ENCODE assay signal across 8 mouse cellular contexts in genomic region chr6:119449060-119449499, GRCm38 (mm10). TPM values are rescaled to one million over a fixed set of nuclear protein-coding genes. Genes with fewer than 3 reads are reported as not detected.
DNase-seq lines count a peak whose midpoint lies in the region; ATAC-seq and TF ChIP-seq lines count a peak whose summit lies in the region.

No protein-coding gene starts in this region.

- ATAC-seq in embryonic facial prominence, embryonic 11.5 days (replicated peaks; ENCODE audit: insufficient number of reproducible peaks, low FRiP score, low TSS enrichment, low read depth) = peak; percentile 66; the same call in 1 of the 2 replicates
- ATAC-seq in midbrain, embryonic 11.5 days (ENCODE audit: low FRiP score) = peak; percentile 57; the same call in 1 of the 2 replicates
- no peak for ATAC-seq in erythroid progenitor cell, adult 5-6 weeks (replicated peaks; ENCODE audit: low FRiP score, poor library complexity, severe bottlenecking)

- TF ChIP-seq RAD21 in MEL (IDR thresholded peaks at IDR 0.05; ENCODE audit: low read depth, low read length) = peak; percentile 7

- H3K27ac ChIP-seq in MEL (ENCODE audit: control insufficient read depth, low read depth, low read length) = no peak overlapping the region
- H3K27ac ChIP-seq in embryonic facial prominence, embryonic 11.5 days (replicated peaks; ENCODE audit: low read depth, low read length) = no peak overlapping the region
- peak overlapping the region; percentile 70 for H3K27ac ChIP-seq in limb, embryonic 10.5 days
- H3K27ac ChIP-seq in midbrain, embryonic 11.5 days (ENCODE audit: low read depth, low read length) = no peak overlapping the region

- no peak overlapping the region for H3K9ac ChIP-seq in MEL (ENCODE audit: control insufficient read depth, low read depth, low read length, poor library complexity, severe bottlenecking)
- H3K9ac ChIP-seq in embryonic facial prominence, embryonic 11.5 days (replicated peaks; ENCODE audit: low read length) = peak overlapping the region; percentile 39
- H3K9ac ChIP-seq in midbrain, embryonic 11.5 days (ENCODE audit: low read length) = peak overlapping the region; percentile 49

- H3K27me3 ChIP-seq in MEL (ENCODE audit: control insufficient read depth in 1 of 2, insufficient read depth in 2 of 2, low read length in 2 of 2) = no peaks in the 10 kb centered on the region
- no peaks in the 10 kb centered on the region for H3K27me3 ChIP-seq in embryonic facial prominence, embryonic 11.5 days (ENCODE audit: control insufficient read depth, insufficient read depth, low read length)
- H3K27me3 ChIP-seq in limb, embryonic 10.5 days (ENCODE audit: low read depth, poor library complexity, severe bottlenecking) = peaks cover 18% of the 10 kb centered on the region
- H3K27me3 ChIP-seq in midbrain, embryonic 11.5 days (ENCODE audit: control insufficient read depth, insufficient read depth, low read length) = no peaks in the 10 kb centered on the region

- DNase-seq in B cell, adult 2 months = peak; percentile 28 to 30
- no peak for DNase-seq in MEL (ENCODE audit: low read depth, low spot score)
- peak; percentile 82 for DNase-seq in embryonic facial prominence, embryonic 11.5 days (ENCODE audit: low spot score)
- DNase-seq in heart, postnatal 14 days = peak; percentile 62 to 75
- peak; percentile 70 for DNase-seq in limb, embryonic 10.5 days (ENCODE audit: low spot score)
- peak; percentile 90 for DNase-seq in midbrain, embryonic 11.5 days (ENCODE audit: low spot score, missing footprints)
- peak; percentile 8 to 31 for DNase-seq in thymus, adult 18-20 months

- H3K4me2 ChIP-seq in embryonic facial prominence, embryonic 11.5 days (ENCODE audit: low read depth, low read length) = peak overlapping the region; percentile 44
- peak overlapping the region; percentile 45 for H3K4me2 ChIP-seq in midbrain, embryonic 11.5 days

- H3K4me3 ChIP-seq in MEL (ENCODE audit: control insufficient read depth in 1 of 2, insufficient read depth in 1 of 2, low read depth in 2 of 2, low read length in 2 of 2) = no peak overlapping the region
- peak overlapping the region; percentile 22 for H3K4me3 ChIP-seq in embryonic facial prominence, embryonic 11.5 days (ENCODE audit: low read depth, low read length)
- peak overlapping the region; percentile 51 for H3K4me3 ChIP-seq in limb, embryonic 10.5 days
- H3K4me3 ChIP-seq in midbrain, embryonic 11.5 days (ENCODE audit: low read depth, low read length) = peak overlapping the region; percentile 25

- TF ChIP-seq POLR2A in MEL (IDR thresholded peaks at IDR 0.05; ENCODE audit: control insufficient read depth in 1 of 2, insufficient read depth in 1 of 2, low read depth in 1 of 2, low read length in 2 of 2, poor library complexity in 1 of 2) = no peak

- no peaks in the 10 kb centered on the region for H3K79me2 ChIP-seq in MEL (ENCODE audit: control insufficient read depth, insufficient read depth, low read length, poor library complexity)

- H3K9me3 ChIP-seq in MEL (replicated peaks; ENCODE audit: insufficient read depth, low read length) = no peaks in the 10 kb centered on the region
- H3K9me3 ChIP-seq in embryonic facial prominence, embryonic 11.5 days (replicated peaks; ENCODE audit: control insufficient read depth, low read length) = no peaks in the 10 kb centered on the region
- no peaks in the 10 kb centered on the region for H3K9me3 ChIP-seq in limb, embryonic 10.5 days (replicated peaks)
- no peaks in the 10 kb centered on the region for H3K9me3 ChIP-seq in midbrain, embryonic 11.5 days (ENCODE audit: control insufficient read depth, low read length)

- H3K36me3 ChIP-seq in MEL (ENCODE audit: control insufficient read depth in 1 of 2, insufficient read depth in 2 of 2, low read length in 2 of 2) = no peaks in the 10 kb centered on the region
- H3K36me3 ChIP-seq in embryonic facial prominence, embryonic 11.5 days (replicated peaks; ENCODE audit: control insufficient read depth, insufficient read depth, low read depth, low read length) = no peaks in the 10 kb centered on the region
- H3K36me3 ChIP-seq in limb, embryonic 10.5 days = 0 out of 2 replicates have a peak, but pooled peaks cover 7% of the 10 kb centered on the region
- H3K36me3 ChIP-seq in midbrain, embryonic 11.5 days (ENCODE audit: control insufficient read depth, insufficient read depth, low read length) = no peaks in the 10 kb centered on the region

- intact Hi-C loops in heart, postnatal 14 days (cut with DNase I) = no loop called here

- TF ChIP-seq EP300 in MEL (IDR thresholded peaks at IDR 0.05; ENCODE audit: low read depth in 1 of 2, low read length in 2 of 2) = no peak

- TF ChIP-seq CTCF in MEL (IDR thresholded peaks at IDR 0.05 in 2 of 3, conservative IDR thresholded peaks at IDR 0.05 in 1 of 3; ENCODE audit: control insufficient read depth in 1 of 3, insufficient read depth in 1 of 3, low read depth in 2 of 3, low read length in 3 of 3, poor library complexity in 1 of 3, severe bottlenecking in 1 of 3) = peak in 2 of 3 experiments; percentile 12 to 23; a peak in 2 of 6 replicates

- no peaks in the 10 kb centered on the region for H3K4me1 ChIP-seq in MEL (ENCODE audit: control insufficient read depth in 1 of 2, insufficient read depth in 2 of 2, low read length in 2 of 2)
- no peaks in the 10 kb centered on the region for H3K4me1 ChIP-seq in embryonic facial prominence, embryonic 11.5 days (ENCODE audit: control insufficient read depth, insufficient read depth, low read length)
- peaks cover 47% of the 10 kb centered on the region for H3K4me1 ChIP-seq in limb, embryonic 10.5 days
- H3K4me1 ChIP-seq in midbrain, embryonic 11.5 days (ENCODE audit: control insufficient read depth, insufficient read depth, low read length) = peaks cover 25% of the 10 kb centered on the region

- WGBS in embryonic facial prominence, embryonic 11.5 days = 4% methylated on average over 20 of the region's 23 CpGs
- WGBS in limb, embryonic 10.5 days = 3% methylated on average over 23 of the region's 23 CpGs
- 3% methylated on average over 23 of the region's 23 CpGs for WGBS in midbrain, embryonic 11.5 days

TF ChIP-seq in MEL, 35 proteins besides CTCF, POLR2A, EP300 and RAD21:
- TF ChIP-seq UBTF (IDR thresholded peaks at IDR 0.05; ENCODE audit: borderline replicate concordance, insufficient read depth, low read depth, low read length) (no peak), KAT2A (conservative IDR thresholded peaks at IDR 0.05; ENCODE audit: low read depth, low read length) (no peak), MAFK (IDR thresholded peaks at IDR 0.05; ENCODE audit: borderline replicate concordance, low read depth, low read length) (no peak), ZMIZ1 (IDR thresholded peaks at IDR 0.05; ENCODE audit: low read depth, low read length) (no peak), NRF1 (IDR thresholded peaks at IDR 0.05; ENCODE audit: insufficient read depth, low read depth, low read length, poor library complexity, severe bottlenecking) (no peak), MAX (IDR thresholded peaks at IDR 0.05; ENCODE audit: low read length) (no peak), HCFC1 (IDR thresholded peaks at IDR 0.05; ENCODE audit: low read depth, low read length) (no peak), GATA1 (IDR thresholded peaks at IDR 0.05; ENCODE audit: low read depth, low read length) (no peak), TAL1 (IDR thresholded peaks at IDR 0.05; ENCODE audit: low read length) (no peak), SMC3 (IDR thresholded peaks at IDR 0.05; ENCODE audit: low read depth, low read length) (no peak), CHD2 (IDR thresholded peaks at IDR 0.05; ENCODE audit: low read length) (no peak), GABPA (IDR thresholded peaks at IDR 0.05; ENCODE audit: low read depth, low read length) (no peak), MXI1 (IDR thresholded peaks at IDR 0.05; ENCODE audit: low read depth, low read length) (no peak), NELFE (IDR thresholded peaks at IDR 0.05; ENCODE audit: low read depth, low read length) (no peak), ZC3H11A (IDR thresholded peaks at IDR 0.05; ENCODE audit: low read depth, low read length) (no peak), TCF12 (IDR thresholded peaks at IDR 0.05; ENCODE audit: low read depth, low read length) (no peak), ELF1 (IDR thresholded peaks at IDR 0.05; ENCODE audit: low read depth, low read length) (no peak), CHD1 (IDR thresholded peaks at IDR 0.05; ENCODE audit: low read depth, low read length) (no peak), RCOR1 (IDR thresholded peaks at IDR 0.05; ENCODE audit: low read depth, low read length) (no peak)
TF ChIP-seq in MEL: peak in this region for 0.

RNA-seq across cellular contexts. Expression of gene Fbxl14, which starts 30.4 kb away (rescaled TPM):
- total RNA-seq in MEL (2012; rRNA removed) = 58.1 and 59.7 TPM in 2 replicates
- polyA plus RNA-seq in MEL (2012; ENCODE audit: insufficient read depth in 1 of 2, insufficient read length in 2 of 2, low read depth in 1 of 2, low replicate concordance in 2 of 2, missing spikeins in 1 of 2) = 10 to 100 TPM in 1 of 2 experiments, not detected in 1; 65.4 TPM
- polyA plus RNA-seq in embryonic facial prominence, embryonic 11.5 days (2014; fragmentation: Nextera tagmentation; extraction: Ambion mirVana) = 6.0 and 7.0 TPM in 2 replicates
- 10 to 100 TPM; 15.4 to 16.5 TPM for total RNA-seq in heart, postnatal 14 days (2021)
- polyA plus RNA-seq in limb, embryonic 10.5 days (2016; fragmentation: Nextera tagmentation; extraction: Ambion mirVana) = 3.0 and 3.5 TPM in 2 replicates
- 5.7 and 6.6 TPM in 2 replicates for polyA plus RNA-seq in midbrain, embryonic 11.5 days (2014; fragmentation: Nextera tagmentation; extraction: Ambion mirVana)
- total RNA-seq in erythroid progenitor cell, adult 5-6 weeks (2015; ENCODE audit: low replicate concordance) = 15.9 TPM in 2 replicates
- 14.1 and 15.9 TPM in 2 replicates for total RNA-seq in erythroid progenitor cell, adult 5-6 weeks (2017; ENCODE audit: low replicate concordance)

RNA-seq across cellular contexts. Expression of gene Adipor2, which starts 31.6 kb away (rescaled TPM):
- 37.9 and 41.3 TPM in 2 replicates for total RNA-seq in MEL (2012; rRNA removed)
- 10 to 100 TPM in 1 of 2 experiments, not detected in 1; 37.6 TPM for polyA plus RNA-seq in MEL (2012; ENCODE audit: insufficient read depth in 1 of 2, insufficient read length in 2 of 2, low read depth in 1 of 2, low replicate concordance in 2 of 2, missing spikeins in 1 of 2)
- 15.4 and 16.2 TPM in 2 replicates for polyA plus RNA-seq in embryonic facial prominence, embryonic 11.5 days (2014; fragmentation: Nextera tagmentation; extraction: Ambion mirVana)
- 10 to 100 TPM; 54.8 to 64.1 TPM for total RNA-seq in heart, postnatal 14 days (2021)
- 27.8 and 29.4 TPM in 2 replicates for polyA plus RNA-seq in limb, embryonic 10.5 days (2016; fragmentation: Nextera tagmentation; extraction: Ambion mirVana)
- 17.1 and 18.7 TPM in 2 replicates for polyA plus RNA-seq in midbrain, embryonic 11.5 days (2014; fragmentation: Nextera tagmentation; extraction: Ambion mirVana)
- total RNA-seq in erythroid progenitor cell, adult 5-6 weeks (2015; ENCODE audit: low replicate concordance) = 41.4 and 46.5 TPM in 2 replicates
- 54.3 and 63.2 TPM in 2 replicates for total RNA-seq in erythroid progenitor cell, adult 5-6 weeks (2017; ENCODE audit: low replicate concordance)

Comparison
In these comparisons a context has a peak if more than half of its experiments do, and no peak if none do; other contexts are left out.
1. H3K4me3 ChIP-seq: peak in embryonic facial prominence, embryonic 11.5 days (single experiment), limb, embryonic 10.5 days (single experiment) and midbrain, embryonic 11.5 days (single experiment); none in MEL (0 of 2).